Mouse (Mus musculus) brain, embryonic 14.5 days (tissue): ENCODE measurements around the gene Mcfd2. TPM values are rescaled to one million over a fixed set of nuclear protein-coding genes. Genes with fewer than 3 reads are reported as not detected.
"Not testable (repeated sequence)": the region's sequence is repeated elsewhere in the genome, so short reads cannot be mapped to it uniquely, and the experiment has no call there.

Source experiments
- DNase-seq: peaks from one replicate; pipeline ENCODE4 v3.0.0-alpha.2; 2011; ENCODE audit warnings: low read depth
- CTCF ChIP-seq: fragments of 200-500 bp; IDR thresholded peaks from 2 replicates; pipeline ENCODE4 v1.5.1; 2012; ENCODE audit warnings: inconsistent platforms, mild to moderate bottlenecking, moderate library complexity, borderline replicate concordance; ENCODE audit not compliant: insufficient read depth, insufficient read length; ENCODE audit errors: extremely low read depth
- POLR2A ChIP-seq: fragments of 200-500 bp; IDR thresholded peaks from 2 replicates; pipeline ENCODE4 v1.6.1; 2012; ENCODE audit warnings: mild to moderate bottlenecking, inconsistent platforms, borderline replicate concordance; ENCODE audit not compliant: poor library complexity, insufficient read depth, insufficient read length, severe bottlenecking; ENCODE audit errors: extremely low read depth
- polyA plus RNA-seq: library from polyadenylated mRNA; depleted of rRNA; stranded (reverse); fragments of >200 nt; gene quantifications from 2 replicates; pipeline ENCODE4 v1.2.3, GENCODE M21; 2012

Gene Mcfd2
- polyA plus RNA-seq, 1 experiment = 40.1 TPM

GRCm38 (mm10) chr17:87300340-87300739, 34.6 kb upstream of the Mcfd2 start:
- DNase-seq = peak; percentile 51
- TF ChIP-seq CTCF = no peak
- no peak for TF ChIP-seq POLR2A

DNA sequence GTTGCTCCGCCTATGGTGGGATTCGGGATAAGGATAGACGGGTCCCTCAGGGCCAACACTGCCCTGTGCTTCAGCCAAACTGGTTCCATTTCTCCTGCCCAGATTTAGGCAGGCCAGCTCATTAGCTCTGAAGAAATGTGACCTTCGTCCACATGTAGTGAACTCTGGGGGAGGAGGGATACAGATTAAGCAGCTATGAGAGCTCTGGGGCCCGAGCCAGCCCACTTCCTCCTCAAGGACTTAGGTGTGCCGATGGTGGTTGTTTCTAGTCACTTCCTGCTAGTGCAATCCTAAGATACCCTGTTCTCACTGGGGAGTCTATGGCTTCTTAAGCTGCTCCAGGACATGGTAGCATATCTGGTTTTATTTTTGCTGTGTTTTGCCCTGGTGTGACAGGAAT, 33.2 kb upstream of the Mcfd2 start:
- TF ChIP-seq POLR2A (no peak), CTCF (no peak)

DNA sequence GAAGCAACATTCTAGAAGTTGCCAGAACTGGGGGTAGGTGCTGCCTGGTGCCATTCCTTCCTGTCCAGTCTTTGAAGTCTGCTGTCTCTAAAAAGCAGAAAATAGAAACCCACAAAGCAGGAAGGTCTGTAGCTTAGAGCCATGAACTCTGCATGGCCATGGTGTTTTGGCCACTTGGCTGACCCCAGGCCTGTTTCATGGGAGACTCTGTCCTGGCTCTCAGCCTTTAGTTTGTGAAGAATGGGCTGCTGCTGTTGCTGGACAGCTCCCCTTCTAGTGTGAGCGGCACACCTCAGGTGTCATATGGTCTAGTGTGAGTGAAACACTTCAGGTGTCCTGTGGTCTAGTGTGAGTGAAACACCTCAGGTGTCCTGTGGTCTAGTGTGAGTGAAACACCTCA, 31.0 kb upstream of the Mcfd2 start:
- not testable (repeated sequence) for DNase-seq

More for the DNA sequence above, 33.2 kb upstream of the Mcfd2 start:
- DNase-seq = no peak

DNA sequence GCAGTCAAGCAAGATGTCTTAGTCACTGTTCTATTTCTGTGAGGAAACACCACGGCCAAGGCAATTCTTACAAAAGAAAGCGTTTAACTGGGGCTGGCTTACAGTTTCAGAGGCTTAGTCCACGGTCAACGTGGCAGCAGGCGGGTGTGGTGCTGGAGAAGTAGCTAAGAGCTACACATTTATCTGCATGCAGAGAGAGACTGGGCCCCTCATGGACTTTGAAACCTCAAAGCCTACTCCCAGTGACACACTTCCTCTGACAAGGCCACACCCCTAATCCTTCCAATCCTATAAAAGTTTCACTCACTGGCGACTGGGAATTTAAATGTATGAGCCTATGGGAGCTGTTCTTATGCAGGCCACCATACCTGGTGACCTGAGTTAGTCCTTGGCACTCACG, 30.0 kb upstream of the Mcfd2 start:
- TF ChIP-seq POLR2A (no peak), CTCF (no peak)
- DNase-seq = no peak

GRCm38 (mm10) chr17:87293125-87293524, 27.4 kb upstream of the Mcfd2 start:
- DNase-seq = no peak
- TF ChIP-seq CTCF = no peak
- TF ChIP-seq POLR2A = no peak

DNA sequence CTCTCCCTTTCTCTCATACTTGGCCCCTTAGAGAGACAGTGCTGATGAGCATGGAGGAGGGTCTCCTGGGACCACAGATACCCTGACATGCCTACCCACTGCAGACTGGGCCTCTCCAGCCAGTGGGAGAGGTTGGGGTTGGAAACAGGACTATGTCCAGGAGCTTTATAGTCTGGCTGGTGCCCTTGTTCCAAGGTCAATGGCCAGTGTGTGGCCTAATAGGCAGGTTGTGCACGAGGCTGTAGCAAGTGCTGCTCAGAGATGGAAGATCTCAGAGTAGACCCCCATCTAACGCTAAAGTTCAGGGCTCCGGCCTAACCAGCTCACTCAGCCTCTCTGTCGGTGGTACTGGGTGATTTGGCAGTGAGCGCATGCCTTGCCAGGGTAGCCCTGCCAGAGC, 26.0 kb upstream of the Mcfd2 start:
- DNase-seq = no peak
- no peak for TF ChIP-seq CTCF
- TF ChIP-seq POLR2A = no peak

- TF ChIP-seq POLR2A (no peak), CTCF (no peak)
- no peak for DNase-seq
Measured at GRCm38 (mm10) chr17:87291037-87291436, 25.3 kb upstream of the Mcfd2 start.

GRCm38 (mm10) chr17:87289367-87289766, 23.6 kb upstream of the Mcfd2 start:
- DNase-seq = no peak
- no peak for TF ChIP-seq POLR2A
- TF ChIP-seq CTCF = no peak

GRCm38 (mm10) chr17:87288131-87288530, 22.4 kb upstream of the Mcfd2 start:
- TF ChIP-seq CTCF (no peak), POLR2A (no peak)

DNA sequence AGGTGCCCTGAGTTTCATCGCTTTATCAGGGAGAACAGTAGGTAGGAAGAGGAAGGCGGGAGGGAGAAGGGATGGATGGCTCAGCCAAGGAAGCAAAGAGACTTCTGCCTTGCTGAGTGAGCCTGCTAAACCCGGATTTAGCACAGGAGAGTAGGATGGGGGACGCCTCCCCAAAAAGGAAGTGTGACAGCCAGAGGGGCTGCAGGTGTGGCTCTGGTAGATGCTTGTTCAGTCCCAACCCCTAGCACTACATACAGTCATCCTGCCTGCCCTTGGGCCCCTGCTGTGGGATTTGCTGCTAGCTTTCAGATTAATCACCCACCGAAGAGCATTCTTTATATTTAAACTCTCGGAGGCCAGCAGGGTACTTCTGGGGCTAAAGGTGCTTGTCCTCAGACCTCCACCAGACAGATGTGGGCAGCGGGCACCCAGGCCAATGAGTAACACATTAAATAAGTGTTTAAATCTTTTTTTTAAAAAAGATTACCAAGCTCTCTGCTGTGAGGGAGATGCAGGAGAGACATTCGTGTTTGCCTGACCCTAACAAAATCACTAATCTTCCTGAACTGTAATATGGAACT, 21.6 kb upstream of the Mcfd2 start:
- TF ChIP-seq POLR2A = no peak
- no peak for TF ChIP-seq CTCF
- no peak for DNase-seq

More at GRCm38 (mm10) chr17:87288131-87288530, 22.4 kb upstream of the Mcfd2 start:
- peak; percentile 13 for DNase-seq

DNA sequence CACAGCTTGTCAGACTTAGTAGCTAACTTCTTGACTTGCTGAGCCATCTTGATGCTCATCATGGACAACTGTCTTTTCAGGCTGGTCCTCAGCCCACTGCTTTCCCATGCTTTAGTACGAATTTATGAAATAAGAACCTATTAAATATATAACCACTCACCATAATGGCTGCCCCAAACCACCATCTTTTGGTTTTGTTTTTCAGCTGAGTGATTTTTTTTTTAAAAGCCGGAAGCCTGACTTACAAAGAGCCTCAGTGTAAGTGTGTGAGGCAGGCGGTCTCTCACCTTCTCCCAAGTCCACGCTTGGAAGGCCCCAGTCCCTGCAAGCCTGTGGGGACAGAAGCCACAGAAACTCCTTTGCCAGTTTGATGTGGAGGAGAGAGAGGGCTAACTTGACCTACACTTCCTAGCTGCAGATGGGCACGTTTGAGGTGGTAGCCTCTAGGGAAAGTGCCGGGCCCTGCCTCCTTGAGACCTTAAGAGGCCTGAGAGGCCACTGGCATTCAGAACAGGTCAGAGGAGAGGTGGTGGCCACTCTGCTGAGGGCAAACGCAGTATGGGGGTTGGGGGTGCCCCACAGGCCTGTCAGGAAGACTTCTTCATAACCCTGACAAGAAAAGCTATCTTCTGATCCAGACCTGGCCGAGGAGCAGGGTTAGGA, 20.9 kb upstream of the Mcfd2 start:
- no peak for DNase-seq
- TF ChIP-seq POLR2A = no peak
- no peak for TF ChIP-seq CTCF

DNA sequence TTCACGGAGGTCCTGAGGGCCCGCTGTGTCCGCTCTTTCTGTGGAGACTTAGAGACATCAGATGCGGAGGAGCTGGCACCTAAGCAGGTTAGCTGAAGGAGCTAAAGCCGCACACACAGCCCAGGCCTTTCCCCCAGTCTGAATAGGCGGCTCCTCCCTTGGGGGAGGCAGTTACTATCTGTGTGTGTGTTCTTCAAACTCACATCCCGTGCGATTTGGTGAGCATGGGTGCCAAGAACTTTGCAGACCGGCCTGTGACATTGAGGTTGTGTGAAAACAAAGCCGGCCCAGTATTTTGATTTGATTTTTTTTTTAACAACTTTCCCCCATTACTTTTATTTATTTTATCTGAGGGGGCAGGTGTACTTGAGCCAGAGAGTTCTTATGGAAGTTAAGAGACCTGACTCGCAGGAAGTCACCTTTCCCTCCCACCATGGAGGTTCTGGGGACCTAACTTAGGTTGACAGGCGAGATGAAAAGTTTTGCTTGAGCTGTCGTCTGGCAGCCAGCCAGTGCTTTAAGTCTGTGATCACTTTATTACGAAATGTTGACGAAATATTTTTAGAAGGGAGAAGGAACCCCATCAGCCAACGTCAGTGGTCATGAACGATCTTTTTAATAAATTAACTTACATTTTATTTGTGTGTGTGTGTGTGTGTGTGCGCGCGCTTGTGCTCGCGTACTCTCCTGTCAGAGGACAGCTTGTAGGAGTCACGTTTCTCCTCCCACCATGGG, 20.2 kb upstream of the Mcfd2 start:
- TF ChIP-seq CTCF = no peak
- TF ChIP-seq POLR2A = no peak
- no peak for DNase-seq

GRCm38 (mm10) chr17:87284482-87285040, 18.8 kb upstream of the Mcfd2 start:
- TF ChIP-seq CTCF (no peak), POLR2A (no peak)

More at GRCm38 (mm10) chr17:87284482-87285040, 18.8 kb upstream of the Mcfd2 start:
- DNase-seq = no peak
